Mouse (Mus musculus) stomach, postnatal 0 days (tissue): ENCODE data around the gene Zfp286. TPM values are rescaled to one million over a fixed set of nuclear protein-coding genes. Genes with fewer than 3 reads are reported as not detected.
A peak's percentile ranks its signal among the peaks of the same experiment; 100 is the strongest.

Experiments
- ATAC-seq: fragments of 200-750 bp; cut with Nextera tagmentation; 2 replicates; pipeline ENCODE4 v1.8.0; 2017; ENCODE audit not compliant: low FRiP score, low TSS enrichment
- DNase-seq: peaks from one replicate; pipeline ENCODE4 v3.0.0-alpha.2; 2016; ENCODE audit warnings: low spot score
- H3K27ac ChIP-seq: fragments of 300-500 bp; sonication (generic); replicated peaks from 2 replicates; pipeline ENCODE4 v1.5.1; 2014; ENCODE audit warnings: mild to moderate bottlenecking, control low read depth
- H3K27me3 ChIP-seq: fragments of 300-500 bp; sonication (generic); 2 replicates; pipeline ENCODE4 v1.6.1; 2014; ENCODE audit warnings: low read length; ENCODE audit not compliant: control insufficient read depth, insufficient read depth
- H3K36me3 ChIP-seq: fragments of 300-500 bp; sonication (generic); 2 replicates; pipeline ENCODE4 v1.6.1; 2014; ENCODE audit warnings: low read length, mixed read lengths; ENCODE audit not compliant: control insufficient read depth, insufficient read depth
- H3K4me1 ChIP-seq: fragments of 300-500 bp; sonication (generic); replicated peaks from 2 replicates; pipeline ENCODE4 v1.6.1; 2014; ENCODE audit warnings: antibody characterized with exemption; ENCODE audit not compliant: control insufficient read depth, insufficient read depth
- H3K4me2 ChIP-seq: fragments of 300-500 bp; sonication (generic); replicated peaks from 2 replicates; pipeline ENCODE4 v1.6.1; 2014; ENCODE audit warnings: low read depth, mild to moderate bottlenecking, control low read depth, moderate library complexity
- H3K4me3 ChIP-seq: fragments of 300-500 bp; sonication (generic); 2 replicates; pipeline ENCODE4 v1.5.1; 2014; ENCODE audit warnings: low read depth, low read length, control low read depth
- H3K9ac ChIP-seq: fragments of 300-500 bp; sonication (generic); 2 replicates; pipeline ENCODE4 v1.6.1; 2014; ENCODE audit warnings: mild to moderate bottlenecking, low read length, control low read depth, mixed read lengths
- H3K9me3 ChIP-seq: fragments of 300-500 bp; sonication (generic); 2 replicates; pipeline ENCODE4 v1.6.1; 2016; ENCODE audit warnings: low read length; ENCODE audit not compliant: control insufficient read depth
- CTCF ChIP-seq: IDR thresholded peaks from 2 replicates; pipeline ENCODE4 v1.5.1; 2016; ENCODE audit warnings: antibody characterized with exemption, low read depth, mild to moderate bottlenecking, moderate library complexity
- EP300 ChIP-seq: optimal IDR thresholded peaks from 2 replicates; pipeline ENCODE3; 2016; ENCODE audit warnings: antibody characterized with exemption
- WGBS: fragments of 180-500 bp; shearing (Covaris S2); extraction: QIAGEN DNeasy Blood & Tissue Kit; methylation state at CpG from one replicate; pipeline ENCODE4 v1.1.7; 2014; 5-methylcytosine and 5-hydroxymethylcytosine counted together
- polyA plus RNA-seq: library from polyadenylated mRNA; unstranded; fragments of >200 nt; fragmentation: Nextera tagmentation; extraction: Ambion mirVana; gene quantifications from 2 replicates; pipeline ENCODE4 v1.2.1, GENCODE M21; 2015

Gene Zfp286
- polyA plus RNA-seq, 1 experiment from 2014 or later: 4.6 TPM

DNA sequence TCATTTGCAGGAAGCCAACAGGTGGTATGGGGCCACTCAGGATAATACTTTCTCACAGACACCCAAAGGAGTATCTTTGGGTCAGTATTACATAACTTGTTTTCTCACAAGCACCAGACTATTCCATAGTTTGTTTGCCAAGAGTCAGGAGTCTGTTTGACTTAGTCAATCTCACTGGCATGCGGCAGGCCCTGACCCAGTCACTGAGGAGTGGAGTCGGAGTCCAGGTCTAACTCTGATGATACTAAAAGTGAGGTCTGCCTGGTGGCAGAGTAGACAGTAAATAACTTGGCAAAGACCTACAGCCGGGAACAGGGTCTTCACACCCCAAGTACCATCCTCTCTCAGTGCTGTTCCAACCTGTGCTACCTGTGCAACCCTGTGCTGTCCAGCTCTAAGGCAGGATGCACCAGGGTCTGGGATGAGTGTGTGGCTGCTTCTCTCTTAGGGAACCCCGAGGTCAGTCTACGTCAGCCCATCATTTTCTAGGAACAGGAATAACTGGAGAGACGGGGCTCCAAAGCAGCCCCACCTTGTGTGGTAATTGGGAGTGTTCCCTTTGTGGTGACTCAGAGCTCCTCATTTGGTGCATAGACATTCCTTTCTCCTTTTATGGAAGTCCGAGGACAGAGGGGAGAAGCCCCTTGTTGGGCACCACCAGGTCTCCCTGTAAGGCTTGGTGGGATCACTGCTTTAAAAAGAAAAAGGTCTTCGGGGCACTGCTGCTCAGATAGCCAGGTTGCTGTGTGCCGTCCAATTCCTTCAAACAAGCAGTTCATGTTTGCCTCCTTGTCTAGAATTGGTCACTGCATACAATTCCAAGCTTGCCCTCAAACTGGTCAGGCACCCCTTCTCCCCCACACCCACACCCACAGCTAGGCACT is 36.2 kb upstream of the Zfp286 start:
- Histone ChIP-seq H3K4me3 (no peak overlapping the region), H3K9me3 (no peaks in the 10 kb centered on the region), H3K4me1 (peaks cover 9% of the 10 kb centered on the region), H3K9ac (no peak overlapping the region), H3K27ac (peak overlapping the region; percentile 90), H3K36me3 (0 out of 2 replicates have a peak, but pooled peaks cover 2% of the 10 kb centered on the region), H3K4me2 (peak overlapping the region; percentile 27), H3K27me3 (no peaks in the 10 kb centered on the region)
- WGBS: 51% methylated on average over 9 of the region's 9 CpGs
- ATAC-seq (peak; percentile 79), DNase-seq (peak; percentile 62)
- TF ChIP-seq CTCF (no peak), EP300 (peak; percentile 76)

DNA sequence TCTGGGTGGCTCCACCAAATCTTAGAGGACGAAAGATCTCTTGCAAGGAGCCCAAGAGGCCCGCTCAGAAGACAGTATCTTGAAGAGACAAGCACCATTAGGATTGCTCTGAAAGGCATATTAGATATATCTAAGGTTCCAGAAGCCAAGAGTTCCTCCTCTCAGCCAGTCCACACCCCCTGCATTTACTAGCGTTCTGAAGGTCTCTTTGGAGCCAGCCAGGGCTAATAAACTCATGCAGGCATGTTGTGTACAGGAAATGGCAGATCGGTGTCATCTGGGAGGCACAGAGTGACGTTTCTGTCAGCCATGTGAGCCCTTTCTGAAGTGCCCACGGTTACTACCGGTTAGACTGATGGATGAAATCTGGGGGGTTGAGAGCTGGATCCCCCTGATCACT is 34.9 kb upstream of the Zfp286 start:
- 0 out of 2 replicates have a peak, but pooled peaks cover 2% of the 10 kb centered on the region for H3K36me3 ChIP-seq
- H3K9me3 ChIP-seq: no peaks in the 10 kb centered on the region
- H3K4me1 ChIP-seq: peaks cover 9% of the 10 kb centered on the region
- H3K27ac ChIP-seq: peak overlapping the region; percentile 90
- no peaks in the 10 kb centered on the region for H3K27me3 ChIP-seq
- TF ChIP-seq CTCF: no peak
- no peak for TF ChIP-seq EP300
- no peak for DNase-seq
- H3K4me3 ChIP-seq: no peak overlapping the region
- WGBS: 57% methylated on average over 7 of the region's 7 CpGs
- H3K9ac ChIP-seq: no peak overlapping the region
- ATAC-seq: no peak
- no peak overlapping the region for H3K4me2 ChIP-seq

DNA sequence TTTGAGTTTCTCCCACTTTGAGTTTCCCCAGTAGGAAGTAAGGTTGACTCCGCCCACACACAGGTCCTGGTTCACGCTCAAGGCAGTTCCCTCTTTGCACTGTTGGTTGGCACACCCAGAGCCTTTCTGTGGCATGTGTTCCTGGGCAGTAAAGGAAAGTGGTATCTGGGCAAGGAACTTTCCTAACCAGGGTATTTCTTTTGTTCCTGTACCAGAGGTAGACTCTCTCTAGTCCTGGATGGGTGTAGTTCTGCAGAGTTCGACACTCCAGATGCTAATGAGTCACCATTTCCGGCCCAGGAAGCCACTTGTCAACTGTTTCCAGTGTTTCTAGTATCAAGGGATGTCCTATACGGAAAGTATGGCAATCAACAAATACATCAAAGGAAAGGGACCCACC is 32.6 kb upstream of the Zfp286 start:
- Histone ChIP-seq H3K4me3 (peak overlapping the region; percentile 65), H3K36me3 (no peaks in the 10 kb centered on the region), H3K27ac (peak overlapping the region; percentile 72), H3K27me3 (no peaks in the 10 kb centered on the region), H3K9me3 (no peaks in the 10 kb centered on the region), H3K4me1 (peaks cover 9% of the 10 kb centered on the region), H3K4me2 (peak overlapping the region; percentile 45), H3K9ac (peak overlapping the region; percentile 19; the same call in 1 of the 2 replicates)
- ATAC-seq (peak; percentile 34), DNase-seq (peak; percentile 76)
- no peak for TF ChIP-seq EP300
- TF ChIP-seq CTCF: no peak
- WGBS: 34% methylated on average over 5 of the region's 5 CpGs

DNA sequence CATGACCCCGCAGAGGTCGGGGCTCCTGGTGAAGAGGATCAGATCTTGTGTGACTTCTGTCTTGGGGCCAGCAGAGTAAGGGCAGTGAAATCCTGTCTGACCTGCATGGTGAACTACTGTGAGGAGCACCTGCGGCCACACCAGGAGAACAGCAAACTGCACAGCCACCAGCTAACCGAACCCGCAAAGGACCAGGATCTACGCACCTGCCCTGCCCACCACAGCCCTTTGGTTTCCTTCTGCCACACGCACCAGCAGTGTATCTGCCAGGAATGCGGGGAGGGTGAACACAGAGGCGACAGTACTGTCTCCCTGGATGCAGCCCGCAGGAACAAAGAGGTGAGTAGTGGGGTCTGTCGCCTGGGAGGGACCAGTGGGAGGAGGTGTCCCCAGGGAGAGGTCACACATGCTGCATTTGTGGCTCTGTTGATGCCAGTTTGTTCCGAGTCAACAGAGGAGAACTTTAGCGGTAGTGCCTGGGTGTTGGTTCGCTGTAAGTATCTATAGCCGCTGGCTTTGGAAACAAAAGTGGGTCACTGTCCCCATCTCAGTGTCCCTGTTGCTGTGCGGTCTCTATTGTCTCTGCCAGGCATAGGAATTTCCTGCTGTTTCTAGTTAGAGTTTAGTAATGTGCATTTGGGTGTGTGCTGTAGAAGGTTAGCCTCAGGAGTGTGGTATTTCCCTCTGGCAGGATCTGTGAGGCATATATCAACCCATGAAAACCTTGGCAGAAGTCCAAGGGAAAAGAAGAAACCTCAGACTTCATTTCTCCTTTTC is 31.6 kb upstream of the Zfp286 start:
- Histone ChIP-seq H3K4me1 (peaks cover 7% of the 10 kb centered on the region), H3K9ac (peak overlapping the region; percentile 75), H3K27ac (peak overlapping the region; percentile 92), H3K4me3 (peak overlapping the region; percentile 65), H3K36me3 (no peaks in the 10 kb centered on the region), H3K9me3 (no peaks in the 10 kb centered on the region), H3K4me2 (peak overlapping the region; percentile 91), H3K27me3 (no peaks in the 10 kb centered on the region)
- peak; percentile 48 for DNase-seq
- no peak for TF ChIP-seq EP300
- no peak for TF ChIP-seq CTCF
- WGBS: 6% methylated on average over 16 of the region's 16 CpGs
- peak; percentile 13 for ATAC-seq

DNA sequence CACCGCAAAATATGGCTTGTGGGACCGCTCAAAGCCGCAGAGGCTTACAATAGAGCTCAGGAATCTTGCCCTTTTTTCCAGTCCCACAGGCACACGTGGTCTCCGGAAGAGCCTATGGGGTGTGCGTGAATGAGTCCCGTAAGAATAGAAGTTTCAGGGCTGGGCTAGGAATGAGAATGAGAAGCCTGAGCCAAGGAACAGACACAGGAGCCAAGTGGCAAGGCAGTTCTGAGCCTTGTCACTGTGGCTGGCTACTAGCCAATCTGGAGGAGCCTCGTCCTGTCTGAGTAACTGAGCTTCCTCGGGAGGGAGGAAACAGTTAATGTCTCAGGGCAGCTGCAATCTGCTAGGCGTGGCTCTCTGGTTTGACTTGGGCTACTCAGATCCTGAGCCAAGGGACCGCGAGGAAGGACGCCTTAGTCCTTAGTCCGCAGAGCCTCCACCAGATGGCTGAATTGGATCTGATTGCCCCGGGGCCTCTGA is 30.8 kb upstream of the Zfp286 start, which contains the start of gene Trim16:
TSS of gene Trim16 (plus strand) at position 173 of the 483 bp plus-strand sequence.
- peak; percentile 90 for ATAC-seq
- Histone ChIP-seq H3K9me3 (no peaks in the 10 kb centered on the region), H3K36me3 (no peaks in the 10 kb centered on the region), H3K4me3 (peak within 1 kb of the TSS; percentile 65), H3K4me1 (peaks cover 3% of the 10 kb centered on the region; the same call in 1 of the 2 replicates), H3K9ac (peak within 1 kb of the TSS; percentile 75), H3K4me2 (peak within 1 kb of the TSS; percentile 91), H3K27ac (peak within 1 kb of the TSS; percentile 92), H3K27me3 (no peaks in the 10 kb centered on the region)
- 2% methylated on average over 15 of the region's 15 CpGs for WGBS
- DNase-seq: peak; percentile 76
- TF ChIP-seq CTCF: no peak
- TF ChIP-seq EP300: no peak
